Mouse (Mus musculus): Measurements from ENCODE around the gene Tnrc6b. TPM values are rescaled to one million over a fixed set of nuclear protein-coding genes. Genes with fewer than 3 reads are reported as not detected.
"Not testable (repeated sequence)": the region's sequence is repeated elsewhere in the genome, so short reads cannot be mapped to it uniquely, and the experiment has no call there.

Gene Tnrc6b
- total RNA-seq, 1 experiment from 2014 or later: 42.3 TPM

- no peak for ATAC-seq (replicated peaks; ENCODE audit: insufficient number of reproducible peaks, low FRiP score, low TSS enrichment, poor library complexity, severe bottlenecking)
Measured at GRCm38 (mm10) chr15:80928811-80929355, 217.8 kb downstream of the Tnrc6b start.

DNA sequence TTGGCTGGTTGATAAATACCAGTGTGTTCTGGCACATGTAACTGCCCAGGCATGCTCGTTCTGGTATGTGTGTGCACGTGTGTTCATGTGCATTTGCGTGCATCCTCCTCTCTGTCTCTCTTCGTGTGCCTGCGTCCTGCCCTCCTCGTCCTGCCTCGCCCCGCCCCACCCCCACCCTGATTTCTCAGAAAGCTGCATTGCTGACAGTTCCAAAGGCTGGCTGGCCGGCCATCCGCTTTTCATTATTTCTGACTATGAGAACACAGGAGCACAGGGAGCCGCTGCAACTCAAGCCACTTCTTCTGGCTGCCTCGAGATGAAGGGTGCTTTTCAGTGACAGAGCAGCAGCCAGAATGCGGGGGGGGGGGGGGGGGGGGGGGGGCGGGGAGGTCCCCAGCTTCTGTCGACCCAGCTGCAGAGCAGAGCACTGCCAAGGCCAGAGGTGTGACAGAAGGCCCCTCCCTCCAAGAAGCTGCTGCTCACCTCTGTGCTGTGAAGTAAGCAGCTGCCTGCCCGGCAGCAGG lies 219.0 kb downstream of the Tnrc6b start:
- ATAC-seq (replicated peaks; ENCODE audit: insufficient number of reproducible peaks, low FRiP score, low TSS enrichment, poor library complexity, severe bottlenecking): no peak

GRCm38 (mm10) chr15:80930676-80931320 lies 219.7 kb downstream of the Tnrc6b start:
- not testable (repeated sequence) for ATAC-seq (replicated peaks; ENCODE audit: insufficient number of reproducible peaks, low FRiP score, low TSS enrichment, poor library complexity, severe bottlenecking)

DNA sequence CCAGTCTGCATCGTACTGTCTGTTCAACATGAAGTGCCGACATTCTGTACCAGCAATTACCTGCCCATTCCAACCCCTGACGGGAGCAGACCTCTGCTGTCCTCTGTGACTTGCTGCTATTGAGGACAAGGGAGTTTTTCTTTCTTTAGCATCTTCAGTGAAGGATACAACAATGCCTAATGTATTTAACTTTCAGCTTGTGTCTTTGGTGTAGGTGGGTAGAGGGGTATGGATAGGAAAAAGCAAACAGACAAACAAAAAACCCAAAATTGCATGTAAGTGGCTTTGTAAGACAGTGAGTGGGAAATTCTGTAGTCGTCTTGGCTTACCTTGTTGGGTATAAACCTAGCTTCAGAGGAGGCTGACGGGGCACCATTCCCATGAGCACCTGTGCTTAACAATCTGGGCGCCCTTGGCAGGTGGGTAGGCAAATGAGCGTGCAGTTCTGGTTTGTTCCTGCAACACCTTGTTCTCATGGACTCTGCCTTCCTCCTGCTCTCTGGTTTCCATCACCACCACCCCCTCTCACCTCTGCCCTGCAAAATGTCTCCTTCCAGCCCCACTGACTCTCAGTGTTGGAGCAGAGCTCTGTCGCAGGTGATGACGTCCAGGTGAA lies 220.3 kb downstream of the Tnrc6b start:
- ATAC-seq (replicated peaks; ENCODE audit: insufficient number of reproducible peaks, low FRiP score, low TSS enrichment, poor library complexity, severe bottlenecking): no peak

GRCm38 (mm10) chr15:80934841-80935240 lies 223.7 kb downstream of the Tnrc6b start:
- ATAC-seq (replicated peaks; ENCODE audit: insufficient number of reproducible peaks, low FRiP score, low TSS enrichment, poor library complexity, severe bottlenecking): no peak

DNA sequence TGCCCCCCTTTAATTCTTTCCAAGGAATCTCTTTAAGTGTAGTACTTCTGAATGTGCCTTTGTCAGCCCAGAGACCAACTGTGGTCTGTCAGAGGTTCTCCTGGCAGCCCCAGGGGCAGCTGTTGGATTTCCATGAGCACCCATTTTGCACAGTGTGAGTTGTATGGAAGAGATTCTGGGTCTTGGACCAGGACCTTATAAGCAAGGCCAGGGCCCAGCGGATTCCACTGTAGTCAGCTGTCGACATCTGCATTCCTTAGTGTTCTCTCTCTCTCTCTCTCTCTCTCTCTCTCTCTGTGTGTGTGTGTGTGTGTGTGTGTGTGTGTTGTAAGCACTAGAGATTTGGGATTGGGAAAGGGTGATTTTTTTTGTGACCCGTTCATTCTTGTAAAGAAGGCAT lies 225.6 kb downstream of the Tnrc6b start:
- ATAC-seq (replicated peaks; ENCODE audit: insufficient number of reproducible peaks, low FRiP score, low TSS enrichment, poor library complexity, severe bottlenecking): no peak

DNA sequence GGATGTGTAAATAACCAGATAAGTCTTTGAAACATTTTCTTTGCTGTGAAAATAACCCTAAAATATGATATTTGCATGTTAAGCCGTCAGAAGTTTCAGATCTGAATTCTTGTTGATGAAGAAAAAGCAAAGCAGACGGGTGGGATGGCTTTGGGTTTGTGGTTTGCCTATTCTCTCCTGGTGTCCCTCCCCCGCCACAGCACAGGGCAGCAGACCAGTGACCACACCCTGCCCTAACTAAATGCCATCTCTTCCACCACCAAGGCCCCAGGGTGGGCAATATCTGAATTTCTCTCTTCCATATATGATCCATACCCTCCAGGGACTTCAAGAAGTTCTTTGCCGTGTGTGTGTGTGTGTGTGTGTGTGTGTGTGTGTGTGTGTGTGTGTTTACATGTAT lies 227.5 kb downstream of the Tnrc6b start:
- no peak for ATAC-seq (replicated peaks; ENCODE audit: insufficient number of reproducible peaks, low FRiP score, low TSS enrichment, poor library complexity, severe bottlenecking)

DNA sequence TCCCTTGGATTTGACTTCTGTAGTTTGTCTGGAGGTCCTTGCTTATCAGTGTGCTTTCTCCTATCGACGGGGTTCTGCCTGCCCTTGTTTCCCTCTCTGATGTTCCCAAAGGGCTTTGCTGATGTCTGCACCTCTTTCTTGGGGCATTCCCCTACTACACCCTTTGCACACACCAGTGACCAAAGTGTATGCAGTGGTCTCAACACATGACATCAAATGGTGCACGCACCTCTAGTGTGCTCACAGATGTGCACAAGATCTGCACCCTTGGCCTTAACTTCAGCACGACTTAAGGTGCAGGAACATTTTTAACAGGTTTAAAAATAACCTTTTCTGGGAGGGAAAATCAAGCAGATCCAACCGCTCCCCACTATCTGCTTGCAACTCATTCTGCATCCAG lies 228.3 kb downstream of the Tnrc6b start:
- no peak for ATAC-seq (replicated peaks; ENCODE audit: insufficient number of reproducible peaks, low FRiP score, low TSS enrichment, poor library complexity, severe bottlenecking)

DNA sequence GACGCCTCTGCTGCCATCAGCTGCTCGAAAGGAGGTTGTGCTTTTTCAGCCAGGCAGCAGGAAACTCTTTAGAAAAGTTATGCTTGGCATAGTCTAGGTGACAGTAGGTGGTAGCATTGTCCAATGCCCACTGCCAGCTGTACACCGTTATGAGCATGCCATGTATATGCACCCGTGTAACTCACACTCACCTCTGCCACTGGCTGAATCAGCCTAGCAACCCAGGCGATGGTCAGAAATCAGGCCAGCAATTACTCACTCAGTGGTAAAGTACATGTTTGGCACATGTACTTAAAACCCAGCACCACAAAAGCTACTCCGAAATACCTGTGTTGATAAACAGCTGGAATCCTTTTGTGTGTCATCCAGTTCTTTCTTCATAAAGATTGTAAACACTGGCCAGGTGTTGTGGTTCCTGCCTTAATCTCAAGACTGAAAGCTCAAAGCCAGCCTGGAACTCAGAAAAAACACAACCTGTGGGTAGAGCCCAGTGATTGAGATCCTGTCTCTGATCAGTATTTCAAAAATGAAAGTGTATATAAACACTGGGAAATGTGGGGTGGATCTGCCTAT lies 230.4 kb downstream of the Tnrc6b start:
- no peak for ATAC-seq (replicated peaks; ENCODE audit: insufficient number of reproducible peaks, low FRiP score, low TSS enrichment, poor library complexity, severe bottlenecking)

DNA sequence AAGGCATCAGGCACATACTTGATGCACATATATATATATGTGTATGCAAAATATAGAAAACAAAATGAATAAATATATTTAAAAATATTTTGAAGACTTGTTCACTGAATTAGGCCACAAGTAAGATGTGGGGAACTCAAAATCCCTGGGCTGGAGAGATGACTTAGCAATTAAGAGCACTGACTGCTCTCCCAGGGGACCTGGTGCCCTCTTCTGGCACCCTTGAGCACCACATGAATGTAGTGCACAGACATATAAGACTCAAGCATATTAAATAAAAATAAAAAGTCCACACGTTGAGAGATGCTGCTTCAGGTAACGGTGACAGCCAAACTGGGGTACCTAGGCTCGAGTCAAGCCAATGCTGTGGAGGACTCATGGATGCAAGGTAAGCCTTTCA lies 234.7 kb downstream of the Tnrc6b start:
- no peak for ATAC-seq (replicated peaks; ENCODE audit: insufficient number of reproducible peaks, low FRiP score, low TSS enrichment, poor library complexity, severe bottlenecking)

DNA sequence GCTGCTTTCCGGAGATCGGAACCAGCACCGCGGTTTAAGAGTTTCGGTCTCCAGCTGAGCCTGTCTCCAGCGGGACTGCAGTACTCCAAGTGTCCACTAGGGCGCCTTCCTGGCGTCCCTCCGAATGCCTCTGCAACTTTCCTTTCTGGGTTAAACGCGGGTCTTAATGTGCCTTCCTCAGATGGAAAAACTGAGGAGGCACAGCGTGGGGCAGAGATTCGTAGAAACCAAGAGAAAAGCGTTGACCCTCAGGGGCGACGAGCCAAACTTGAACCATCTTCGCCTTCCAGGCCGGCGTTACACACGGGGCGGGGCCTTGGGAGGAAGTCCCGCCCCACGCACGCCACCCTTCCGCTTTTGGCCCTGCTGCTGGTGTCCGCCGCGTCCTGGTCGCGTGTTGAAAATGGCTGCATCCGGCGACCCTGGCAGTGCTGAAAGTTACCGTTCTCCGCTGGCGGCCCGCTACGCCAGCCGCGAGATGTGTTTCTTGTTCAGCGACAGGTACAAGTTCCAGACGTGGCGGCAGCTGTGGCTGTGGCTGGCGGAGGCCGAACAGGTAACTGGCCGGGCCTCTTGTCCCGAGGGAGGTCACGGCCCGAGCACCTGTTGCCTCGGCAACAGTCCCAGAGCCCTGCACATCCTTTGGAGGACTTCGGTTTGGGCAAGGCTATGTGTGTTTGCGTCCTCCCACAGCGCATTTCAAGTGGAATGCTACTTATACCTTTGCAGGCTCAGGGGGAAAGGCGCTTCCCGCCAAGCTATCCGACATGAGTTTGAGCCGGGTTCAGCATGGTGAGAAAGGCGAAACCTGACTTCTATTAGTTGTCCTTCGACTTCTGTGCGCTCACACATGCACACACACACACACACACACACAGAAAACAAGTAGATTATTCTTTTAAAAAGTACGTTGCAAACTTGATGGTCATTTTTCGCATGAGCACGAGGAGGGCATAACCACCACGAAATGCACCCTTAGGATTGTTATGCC lies 237.3 kb downstream of the Tnrc6b start, which contains the start of gene Adsl:
Gene Adsl (plus strand): TSS at position 346 of the 991 bp plus-strand sequence.
- peak; percentile 90 for ATAC-seq (replicated peaks; ENCODE audit: insufficient number of reproducible peaks, low FRiP score, low TSS enrichment, poor library complexity, severe bottlenecking)

GRCm38 (mm10) chr15:80949431-80949830 lies 238.3 kb downstream of the Tnrc6b start:
- no peak for ATAC-seq (replicated peaks; ENCODE audit: insufficient number of reproducible peaks, low FRiP score, low TSS enrichment, poor library complexity, severe bottlenecking)

GRCm38 (mm10) chr15:80950055-80950454 lies 238.9 kb downstream of the Tnrc6b start:
- ATAC-seq (replicated peaks; ENCODE audit: insufficient number of reproducible peaks, low FRiP score, low TSS enrichment, poor library complexity, severe bottlenecking): no peak

- no peak for ATAC-seq (replicated peaks; ENCODE audit: insufficient number of reproducible peaks, low FRiP score, low TSS enrichment, poor library complexity, severe bottlenecking)
Measured at GRCm38 (mm10) chr15:80953971-80954370, 242.9 kb downstream of the Tnrc6b start.

DNA sequence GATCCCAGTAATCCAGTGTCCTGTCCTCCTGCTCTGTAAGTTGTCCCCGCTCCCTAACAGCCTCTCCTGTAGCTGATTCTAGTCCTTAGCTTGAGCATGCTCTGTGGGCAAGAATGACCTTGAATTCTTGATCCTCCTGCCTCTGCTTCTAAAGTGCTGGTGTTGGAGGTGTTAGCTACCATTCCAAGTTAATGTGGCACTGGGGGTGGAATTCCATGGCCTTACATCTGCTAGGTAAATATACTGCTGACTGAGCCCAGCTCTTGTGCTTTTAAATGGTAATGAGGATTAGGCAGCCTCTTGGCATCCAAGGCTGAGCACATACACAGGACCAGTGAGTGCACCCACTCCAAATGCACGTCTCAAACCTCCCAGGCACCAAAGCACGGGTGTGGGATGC lies 243.7 kb downstream of the Tnrc6b start:
- no peak for ATAC-seq (replicated peaks; ENCODE audit: insufficient number of reproducible peaks, low FRiP score, low TSS enrichment, poor library complexity, severe bottlenecking)

DNA sequence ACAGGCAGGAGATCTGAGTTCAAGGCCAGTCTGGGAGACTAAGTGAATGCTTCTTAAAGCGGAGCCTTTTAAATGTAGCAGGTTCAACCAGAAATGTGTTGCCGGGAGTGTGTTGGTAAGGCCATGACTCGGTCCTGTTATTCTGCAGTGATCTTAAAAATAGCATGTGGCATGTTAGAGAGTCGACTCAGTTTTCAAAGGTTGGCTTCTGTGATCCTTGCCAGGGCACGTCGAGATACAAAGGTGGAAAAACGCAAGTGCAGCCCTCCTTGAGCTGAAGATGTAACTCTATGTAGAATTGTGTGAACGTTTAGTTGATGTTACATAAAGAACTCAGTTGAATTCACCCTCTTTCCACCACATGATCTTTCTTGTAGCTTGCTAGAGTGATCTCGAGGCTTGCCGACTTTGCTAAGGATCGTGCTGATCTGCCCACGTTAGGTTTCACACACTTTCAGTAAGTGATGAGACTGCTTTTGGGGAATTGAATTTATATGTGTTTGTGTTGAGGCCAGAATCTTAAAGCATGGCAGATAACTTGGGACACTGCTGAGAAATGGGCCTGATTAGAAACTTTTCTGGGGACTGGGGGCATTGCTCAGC lies 244.8 kb downstream of the Tnrc6b start:
- ATAC-seq (replicated peaks; ENCODE audit: insufficient number of reproducible peaks, low FRiP score, low TSS enrichment, poor library complexity, severe bottlenecking): no peak

GRCm38 (mm10) chr15:80969371-80969770 lies 258.3 kb downstream of the Tnrc6b start:
- ATAC-seq (replicated peaks; ENCODE audit: insufficient number of reproducible peaks, low FRiP score, low TSS enrichment, poor library complexity, severe bottlenecking): no peak

DNA sequence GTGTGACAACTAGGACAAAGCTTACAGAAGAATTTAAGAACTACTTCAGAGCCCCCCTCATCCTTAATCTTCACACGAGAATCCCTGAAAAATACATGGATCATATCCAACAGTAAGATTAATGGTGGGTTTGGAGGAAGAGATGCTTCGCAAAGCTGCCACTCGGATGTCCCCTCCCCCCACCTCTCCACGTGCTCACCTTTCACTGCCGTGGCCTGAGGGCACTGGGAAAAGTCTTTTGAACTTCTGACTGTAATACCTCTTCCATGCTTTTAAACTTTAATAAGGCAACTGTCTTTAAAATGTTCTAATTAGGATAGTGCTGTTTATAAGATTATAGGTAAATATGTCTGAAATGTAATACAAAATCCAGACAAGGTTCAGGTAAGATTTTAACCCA lies 263.2 kb downstream of the Tnrc6b start:
- ATAC-seq (replicated peaks; ENCODE audit: insufficient number of reproducible peaks, low FRiP score, low TSS enrichment, poor library complexity, severe bottlenecking): no peak
